Mouse (Mus musculus): ENCODE measurements around the gene App.

Gene App

GRCm38 (mm10) chr16:84973446-84974175 lies 200.0 kb downstream of the App start:
- no peak for DNase-seq (ENCODE audit: low spot score)

GRCm38 (mm10) chr16:84971535-84972330 lies 201.8 kb downstream of the App start:
- no peak for DNase-seq (ENCODE audit: low spot score)

GRCm38 (mm10) chr16:84969026-84969425 lies 204.5 kb downstream of the App start:
- DNase-seq (ENCODE audit: low spot score), result no peak

- DNase-seq (ENCODE audit: low spot score), result no peak
Measured at GRCm38 (mm10) chr16:84966983-84967382, 206.6 kb downstream of the App start.

- no peak for DNase-seq (ENCODE audit: low spot score)
Measured at GRCm38 (mm10) chr16:84966096-84966495, 207.5 kb downstream of the App start.

GRCm38 (mm10) chr16:84963960-84964359 lies 209.6 kb downstream of the App start:
- no peak for DNase-seq (ENCODE audit: low spot score)

- no peak for DNase-seq (ENCODE audit: low spot score)
Measured at GRCm38 (mm10) chr16:84963527-84963926, 210.0 kb downstream of the App start.

- no peak for DNase-seq (ENCODE audit: low spot score)
Measured at GRCm38 (mm10) chr16:84957253-84957652, 216.3 kb downstream of the App start.

- no peak for DNase-seq (ENCODE audit: low spot score)
Measured at GRCm38 (mm10) chr16:84956690-84957089, 216.9 kb downstream of the App start.

GRCm38 (mm10) chr16:84955840-84956239 lies 217.7 kb downstream of the App start:
- no peak for DNase-seq (ENCODE audit: low spot score)

- DNase-seq (ENCODE audit: low spot score), result peak; percentile 81
Measured at GRCm38 (mm10) chr16:84955204-84955839, 218.2 kb downstream of the App start.

- DNase-seq (ENCODE audit: low spot score), result no peak
Measured at GRCm38 (mm10) chr16:84931024-84931423, 242.5 kb downstream of the App start.

- DNase-seq (ENCODE audit: low spot score), result no peak
Measured at GRCm38 (mm10) chr16:84927827-84928226, 245.7 kb downstream of the App start.

- DNase-seq (ENCODE audit: low spot score), result no peak
Measured at GRCm38 (mm10) chr16:84919649-84920308, 253.8 kb downstream of the App start.

GRCm38 (mm10) chr16:84919087-84919486 lies 254.5 kb downstream of the App start:
- DNase-seq (ENCODE audit: low spot score), result no peak

GRCm38 (mm10) chr16:84916772-84917171 lies 256.8 kb downstream of the App start:
- no peak for DNase-seq (ENCODE audit: low spot score)

GRCm38 (mm10) chr16:84911477-84912165 lies 261.9 kb downstream of the App start:
- DNase-seq (ENCODE audit: low spot score), result no peak

- no peak for DNase-seq (ENCODE audit: low spot score)
Measured at GRCm38 (mm10) chr16:84902995-84903394, 270.6 kb downstream of the App start.
